In the genomic region with DNA sequence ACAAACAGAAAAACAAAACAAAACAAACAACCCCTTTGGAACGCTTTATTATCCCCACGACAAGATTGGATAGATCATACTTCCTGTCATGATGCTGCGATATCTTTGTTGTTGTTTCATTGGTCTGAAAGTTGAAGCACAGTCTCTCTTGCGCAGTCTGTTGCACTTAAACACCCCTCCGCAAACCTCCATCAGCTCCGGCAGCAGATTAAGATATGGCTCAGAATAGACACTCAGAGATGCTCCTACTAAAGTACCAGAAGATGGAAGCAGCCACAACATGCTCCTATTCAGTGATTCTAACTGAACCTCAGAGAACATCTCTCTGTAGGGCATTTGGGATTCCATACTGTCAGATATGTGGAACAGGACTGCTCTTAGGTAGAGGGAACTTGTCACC, we compare ENCODE assay signal across 23 mouse cellular contexts. TPM values are rescaled to one million over a fixed set of nuclear protein-coding genes. Genes with fewer than 3 reads are reported as not detected.
"Had no signal": no experiment of that assay in that cellular context is flagged by ENCODE, and none has a peak within 500 bp of the region (broad histone marks: within the 10 kb centered on the region; RNA-seq: fewer than 3 reads in every experiment).

No protein-coding gene starts in this region.

- ATAC-seq: hindbrain, embryonic 16.5 days; hindbrain, postnatal 0 days; inflammation-experienced regulatory T-cells, adult 6 months; intestine, embryonic 15.5 days; intestine, embryonic 16.5 days; intestine, postnatal 0 days had no signal

- DNase-seq: heart, postnatal 10 days; heart, postnatal 14 days; heart, postnatal 36 days; heart, postnatal 4 days; kidney, adult 11 months; kidney, adult 18-20 months; kidney, adult 2 months; kidney, adult 8-10 months; kidney, adult 9 months; kidney, postnatal 10 days; kidney, postnatal 14 days; kidney, postnatal 25 days; kidney, postnatal 36 days; kidney, postnatal 4 days; layer of hippocampus, adult 9-11 months; layer of hippocampus, postnatal 36 days had no signal

RNA-seq across cellular contexts. Expression of a gene that starts 32.7 kb away (rescaled TPM):
- total RNA-seq: hematopoietic stem cell, adult 5-6 weeks had no signal
